Mouse (Mus musculus) midbrain, embryonic 10.5 days (tissue): ENCODE measurements around the gene Onecut1. TPM values are rescaled to one million over a fixed set of nuclear protein-coding genes. Genes with fewer than 3 reads are reported as not detected.

Experiments used
- DNase-seq: peaks from one replicate; pipeline ENCODE4 v3.0.0-alpha.2; 2017; ENCODE audit warnings: low spot score
- H3K27ac ChIP-seq: fragments of 300-500 bp; sonication (generic); replicated peaks from 2 replicates; pipeline ENCODE4 v1.5.1; 2016; ENCODE audit warnings: mild to moderate bottlenecking
- H3K27me3 ChIP-seq: fragments of 300-500 bp; sonication (generic); 2 replicates; pipeline ENCODE4 v1.6.1; 2016; ENCODE audit warnings: low read depth, mild to moderate bottlenecking; ENCODE audit not compliant: poor library complexity, severe bottlenecking
- H3K36me3 ChIP-seq: fragments of 300-500 bp; sonication (generic); 2 replicates; pipeline ENCODE4 v1.6.1; 2016; ENCODE audit warnings: mild to moderate bottlenecking, moderate library complexity
- H3K4me1 ChIP-seq: fragments of 300-500 bp; sonication (generic); 2 replicates; pipeline ENCODE4 v1.6.1; 2016
- H3K4me3 ChIP-seq: fragments of 300-500 bp; sonication (generic); 2 replicates; pipeline ENCODE4 v1.5.1; 2016; ENCODE audit warnings: mild to moderate bottlenecking, moderate library complexity
- H3K9me3 ChIP-seq: fragments of 300-500 bp; sonication (generic); replicated peaks from 2 replicates; pipeline ENCODE4 v1.6.1; 2016; ENCODE audit warnings: mild to moderate bottlenecking
- WGBS: fragments of 180-500 bp; shearing (Covaris S2); methylation state at CpG from one replicate; pipeline ENCODE4 v1.1.7; 2016; 5-methylcytosine and 5-hydroxymethylcytosine counted together
- polyA plus RNA-seq: library from polyadenylated mRNA; unstranded; fragments of >200 nt; fragmentation: Nextera tagmentation; extraction: Ambion mirVana; gene quantifications from 2 replicates; pipeline ENCODE4 v1.2.1, GENCODE M21; 2016

Gene Onecut1
- polyA plus RNA-seq, 1 experiment from 2014 or later = 10.0 TPM

- Histone ChIP-seq H3K36me3 (no peaks in the 10 kb centered on the region), H3K4me3 (peak overlapping the region; percentile 28; the same call in 1 of the 2 replicates), H3K27ac (no peak overlapping the region), H3K9me3 (no peaks in the 10 kb centered on the region), H3K27me3 (peaks cover 100% of the 10 kb centered on the region), H3K4me1 (peaks cover 62% of the 10 kb centered on the region)
- no peak for DNase-seq
- under 1% methylated on average over 4 of the region's 4 CpGs for WGBS
Measured at GRCm38 (mm10) chr9:74852361-74852760, 9.4 kb upstream of the Onecut1 start.

GRCm38 (mm10) chr9:74853191-74854072 is 8.3 kb upstream of the Onecut1 start:
- WGBS = 1% methylated on average over 28 of the region's 28 CpGs
- H3K4me3 ChIP-seq = peak overlapping the region; percentile 36
- H3K4me1 ChIP-seq = peaks cover 58% of the 10 kb centered on the region
- no peak for DNase-seq
- H3K27me3 ChIP-seq = peaks cover 100% of the 10 kb centered on the region
- H3K27ac ChIP-seq = no peak overlapping the region
- H3K9me3 ChIP-seq = no peaks in the 10 kb centered on the region
- no peaks in the 10 kb centered on the region for H3K36me3 ChIP-seq

GRCm38 (mm10) chr9:74854073-74854591 is 7.6 kb upstream of the Onecut1 start:
- H3K27me3 ChIP-seq = peaks cover 100% of the 10 kb centered on the region
- H3K4me3 ChIP-seq = peak overlapping the region; percentile 36
- under 1% methylated on average over 25 of the region's 25 CpGs for WGBS
- no peaks in the 10 kb centered on the region for H3K36me3 ChIP-seq
- peak overlapping the region; percentile 67 for H3K27ac ChIP-seq
- H3K4me1 ChIP-seq = peaks cover 51% of the 10 kb centered on the region
- DNase-seq = peak; percentile 70
- no peaks in the 10 kb centered on the region for H3K9me3 ChIP-seq

GRCm38 (mm10) chr9:74855446-74855845 is 6.3 kb upstream of the Onecut1 start:
- no peak for DNase-seq
- Histone ChIP-seq H3K27ac (no peak overlapping the region), H3K4me1 (peaks cover 45% of the 10 kb centered on the region), H3K36me3 (no peaks in the 10 kb centered on the region), H3K4me3 (no peak overlapping the region), H3K27me3 (peaks cover 100% of the 10 kb centered on the region), H3K9me3 (no peaks in the 10 kb centered on the region)
- 4% methylated on average over 4 of the region's 4 CpGs for WGBS

- peak overlapping the region; percentile 21 for H3K4me3 ChIP-seq
- no peaks in the 10 kb centered on the region for H3K9me3 ChIP-seq
- peak; percentile 68 for DNase-seq
- H3K36me3 ChIP-seq = no peaks in the 10 kb centered on the region
- WGBS = under 1% methylated on average over 28 of the region's 28 CpGs
- H3K27ac ChIP-seq = no peak overlapping the region
- peaks cover 100% of the 10 kb centered on the region for H3K27me3 ChIP-seq
- H3K4me1 ChIP-seq = peaks cover 58% of the 10 kb centered on the region
Measured at GRCm38 (mm10) chr9:74856578-74857507, 4.9 kb upstream of the Onecut1 start.

- Histone ChIP-seq H3K36me3 (no peaks in the 10 kb centered on the region), H3K27ac (no peak overlapping the region), H3K9me3 (no peaks in the 10 kb centered on the region), H3K4me3 (peak overlapping the region; percentile 21), H3K27me3 (peaks cover 100% of the 10 kb centered on the region), H3K4me1 (peaks cover 63% of the 10 kb centered on the region)
- no peak for DNase-seq
- 2% methylated on average over 7 of the region's 7 CpGs for WGBS
Measured at GRCm38 (mm10) chr9:74857508-74857840, 4.2 kb upstream of the Onecut1 start.

- peaks cover 100% of the 10 kb centered on the region for H3K27me3 ChIP-seq
- peaks cover 68% of the 10 kb centered on the region for H3K4me1 ChIP-seq
- no peak overlapping the region for H3K4me3 ChIP-seq
- H3K9me3 ChIP-seq = no peaks in the 10 kb centered on the region
- WGBS = 3% methylated on average over 5 of the region's 5 CpGs
- DNase-seq = no peak
- H3K27ac ChIP-seq = no peak overlapping the region
- H3K36me3 ChIP-seq = no peaks in the 10 kb centered on the region
Measured at GRCm38 (mm10) chr9:74858111-74858510, 3.6 kb upstream of the Onecut1 start.

- peak; percentile 75 for DNase-seq
- Histone ChIP-seq H3K27me3 (peaks cover 100% of the 10 kb centered on the region), H3K36me3 (no peaks in the 10 kb centered on the region), H3K27ac (peak overlapping the region; percentile 84), H3K9me3 (no peaks in the 10 kb centered on the region), H3K4me3 (peak overlapping the region; percentile 69; the same call in 1 of the 2 replicates), H3K4me1 (peaks cover 76% of the 10 kb centered on the region)
- WGBS = under 1% methylated on average over 18 of the region's 18 CpGs
Measured at GRCm38 (mm10) chr9:74860461-74860860, 1.3 kb upstream of the Onecut1 start.

GRCm38 (mm10) chr9:74862096-74862780 is 517 bp downstream of the Onecut1 start:
- Histone ChIP-seq H3K36me3 (no peaks in the 10 kb centered on the region), H3K9me3 (no peaks in the 10 kb centered on the region), H3K27me3 (peaks cover 100% of the 10 kb centered on the region), H3K4me3 (peak overlapping the region; percentile 69), H3K4me1 (peaks cover 76% of the 10 kb centered on the region), H3K27ac (peak overlapping the region; percentile 84)
- peak; percentile 65 for DNase-seq
- under 1% methylated on average over 46 of the region's 48 CpGs for WGBS

- H3K36me3 ChIP-seq = no peaks in the 10 kb centered on the region
- DNase-seq = peak; percentile 57
- peak overlapping the region; percentile 84 for H3K27ac ChIP-seq
- H3K27me3 ChIP-seq = peaks cover 100% of the 10 kb centered on the region
- peaks cover 76% of the 10 kb centered on the region for H3K4me1 ChIP-seq
- WGBS = under 1% methylated on average over 56 of the region's 56 CpGs
- H3K4me3 ChIP-seq = peak overlapping the region; percentile 69
- no peaks in the 10 kb centered on the region for H3K9me3 ChIP-seq
Measured at GRCm38 (mm10) chr9:74862783-74863654, 1.3 kb downstream of the Onecut1 start.

- DNase-seq = peak; percentile 54
- Histone ChIP-seq H3K4me3 (peak overlapping the region; percentile 69), H3K4me1 (peaks cover 84% of the 10 kb centered on the region), H3K27ac (peak overlapping the region; percentile 84), H3K9me3 (no peaks in the 10 kb centered on the region), H3K36me3 (no peaks in the 10 kb centered on the region), H3K27me3 (peaks cover 100% of the 10 kb centered on the region)
- WGBS = under 1% methylated on average over 36 of the region's 36 CpGs
Measured at GRCm38 (mm10) chr9:74863655-74864443, 2.1 kb downstream of the Onecut1 start.
